Mouse (Mus musculus): Measurements from ENCODE around the gene Zfp710. TPM values are rescaled to one million over a fixed set of nuclear protein-coding genes. Genes with fewer than 3 reads are reported as not detected.

Gene Zfp710
- polyA plus RNA-seq, 1 experiment from 2014 or later, result 15.9 TPM

- no peak for TF ChIP-seq CTCF (IDR thresholded peaks at IDR 0.05)
- DNase-seq (ENCODE audit: low read depth, low spot score) (no peak), ATAC-seq (no peak)
- ChIA-PET POLR2A (interaction anchor here (1.4 to 1.5 kb wide), 2 partner anchors 17 to 20 kb away, joined by 3 to 5 read pairs; no protein-coding TSS in a partner anchor), CTCF (interaction anchor here (1.1 to 2.5 kb wide), 4 partner anchors 10 to 46 kb away, joined by 3 to 8 read pairs (median 4); no protein-coding TSS in a partner anchor)
- in situ Hi-C loops (cut with MboI; ENCODE audit: low pct_unique_long_range_greater_than_20kb), result no loop called here
- H3K27me3 ChIP-seq, result no peaks in the 10 kb centered on the region
These were observed 69.9 kb downstream of the Zfp710 start for GRCm38 (mm10) chr7:80094481-80094880.

GRCm38 (mm10) chr7:80095598-80096309 is 71.1 kb downstream of the Zfp710 start:
- POLR2A ChIA-PET, result interaction anchor here (1.2 to 1.4 kb wide), 3 partner anchors 8 to 19 kb away, joined by 3 to 6 read pairs (median 5); partner anchors contain the start of gene Idh2

GRCm38 (mm10) chr7:80098389-80098976 is 73.9 kb downstream of the Zfp710 start:
- ChIA-PET CTCF (no interaction called here), POLR2A (no interaction called here)
- no peak for TF ChIP-seq CTCF (IDR thresholded peaks at IDR 0.05)
- ATAC-seq (no peak), DNase-seq (ENCODE audit: low read depth, low spot score) (no peak)
- H3K27me3 ChIP-seq, result no peaks in the 10 kb centered on the region
- in situ Hi-C loops (cut with MboI; ENCODE audit: low pct_unique_long_range_greater_than_20kb), result no loop called here

More at GRCm38 (mm10) chr7:80095598-80096309, 71.1 kb downstream of the Zfp710 start:
- CTCF ChIA-PET, result interaction anchor here (2.0 to 2.5 kb wide), 2 partner anchors 12 to 45 kb away, joined by 6 to 8 read pairs; no protein-coding TSS in a partner anchor
- DNase-seq (ENCODE audit: low read depth, low spot score) (no peak), ATAC-seq (no peak)
- in situ Hi-C loops (cut with MboI; ENCODE audit: low pct_unique_long_range_greater_than_20kb), result no loop called here
- TF ChIP-seq CTCF (IDR thresholded peaks at IDR 0.05), result no peak
- no peaks in the 10 kb centered on the region for H3K27me3 ChIP-seq

GRCm38 (mm10) chr7:80103335-80103734 is 78.7 kb downstream of the Zfp710 start:
- H3K27me3 ChIP-seq, result no peaks in the 10 kb centered on the region
- TF ChIP-seq CTCF (IDR thresholded peaks at IDR 0.05), result no peak
- DNase-seq (ENCODE audit: low read depth, low spot score) (no peak), ATAC-seq (no peak)
- ChIA-PET POLR2A (interaction anchor here (1.2 kb wide), 1 partner anchor 10 kb away, joined by 5 read pairs; no protein-coding TSS in a partner anchor), CTCF (no interaction called here)
- in situ Hi-C loops (cut with MboI; ENCODE audit: low pct_unique_long_range_greater_than_20kb), result no loop called here

- ChIA-PET POLR2A (no interaction called here), CTCF (interaction anchor here (0.8 kb wide), 1 partner anchor 35 kb away, joined by 3 read pairs; no protein-coding TSS in a partner anchor)
- no peak for TF ChIP-seq CTCF (IDR thresholded peaks at IDR 0.05)
- no peak for DNase-seq (ENCODE audit: low read depth, low spot score)
- in situ Hi-C loops (cut with MboI; ENCODE audit: low pct_unique_long_range_greater_than_20kb), result no loop called here
- no peak for ATAC-seq
- no peaks in the 10 kb centered on the region for H3K27me3 ChIP-seq
These were observed 81.2 kb downstream of the Zfp710 start for GRCm38 (mm10) chr7:80105637-80106390.

GRCm38 (mm10) chr7:80106441-80106840 is 81.8 kb downstream of the Zfp710 start:
- in situ Hi-C loops (cut with MboI; ENCODE audit: low pct_unique_long_range_greater_than_20kb), result no loop called here
- H3K27me3 ChIP-seq, result no peaks in the 10 kb centered on the region
- ChIA-PET CTCF (no interaction called here), POLR2A (no interaction called here)
- ATAC-seq (no peak), DNase-seq (ENCODE audit: low read depth, low spot score) (no peak)
- no peak for TF ChIP-seq CTCF (IDR thresholded peaks at IDR 0.05)

- in situ Hi-C loops (cut with MboI; ENCODE audit: low pct_unique_long_range_greater_than_20kb), result no loop called here
- ChIA-PET POLR2A (interaction anchor here (0.6 to 1.7 kb wide), 4 partner anchors 9 to 213 kb away, joined by 3 to 5 read pairs (median 4); partner anchors contain the start of gene Rccd1), CTCF (interaction anchor here (1.4 kb wide), 1 partner anchor 18 kb away, joined by 3 read pairs; no protein-coding TSS in a partner anchor)
- ATAC-seq (no peak), DNase-seq (ENCODE audit: low read depth, low spot score) (no peak)
- no peaks in the 10 kb centered on the region for H3K27me3 ChIP-seq
- no peak for TF ChIP-seq CTCF (IDR thresholded peaks at IDR 0.05)
These were observed 86.7 kb downstream of the Zfp710 start for GRCm38 (mm10) chr7:80111066-80112045.

GRCm38 (mm10) chr7:80113989-80114388 is 89.4 kb downstream of the Zfp710 start:
- no peak for DNase-seq (ENCODE audit: low read depth, low spot score)
- H3K27me3 ChIP-seq, result no peaks in the 10 kb centered on the region
- CTCF ChIA-PET, result interaction anchor here (1.3 to 1.7 kb wide), 2 partner anchors 20 to 21 kb away, joined by 3 read pairs; no protein-coding TSS in a partner anchor

More at GRCm38 (mm10) chr7:80113989-80114388, 89.4 kb downstream of the Zfp710 start:
- in situ Hi-C loops (cut with MboI; ENCODE audit: low pct_unique_long_range_greater_than_20kb), result no loop called here
- POLR2A ChIA-PET, result interaction anchor here (0.8 to 1.7 kb wide), 7 partner anchors 12 to 204 kb away, joined by 3 to 7 read pairs (median 3); partner anchors contain the start of gene Zfp710
- ATAC-seq, result peak; percentile 33
- TF ChIP-seq CTCF (IDR thresholded peaks at IDR 0.05), result no peak

Data from Patski (cell line).